Mouse (Mus musculus) ES-Bruce4 (cell line): Measurements from ENCODE around the gene Ccl1. TPM values are rescaled to one million over a fixed set of nuclear protein-coding genes. Genes with fewer than 3 reads are reported as not detected.

Experiments used
- H3K27ac ChIP-seq: 2 replicates; pipeline ENCODE4 v1.5.1; 2012; ENCODE audit warnings: low read length, inconsistent platforms; ENCODE audit not compliant: insufficient read depth
- H3K27me3 ChIP-seq: 2 replicates; pipeline ENCODE4 v1.6.1; 2012; ENCODE audit warnings: mild to moderate bottlenecking, low read length, inconsistent platforms; ENCODE audit not compliant: control insufficient read depth, poor library complexity, insufficient read depth, severe bottlenecking
- H3K36me3 ChIP-seq: 2 replicates; pipeline ENCODE4 v1.6.1; 2012; ENCODE audit warnings: inconsistent platforms, mild to moderate bottlenecking, low read length, moderate library complexity; ENCODE audit not compliant: control insufficient read depth, poor library complexity, insufficient read depth, severe bottlenecking
- H3K4me1 ChIP-seq: one replicate; pipeline ENCODE4 v1.8.1; 2011; ENCODE audit warnings: low read length; ENCODE audit not compliant: control insufficient read depth, insufficient read depth
- H3K4me3 ChIP-seq: 2 replicates; pipeline ENCODE4 v1.5.1; 2011; ENCODE audit warnings: low read depth, mild to moderate bottlenecking, low read length
- H3K9ac ChIP-seq: 2 replicates; pipeline ENCODE4 v1.6.1; 2012; ENCODE audit warnings: low read depth, mild to moderate bottlenecking, inconsistent platforms; ENCODE audit not compliant: poor library complexity, severe bottlenecking
- H3K9me3 ChIP-seq: replicated peaks from 2 replicates; pipeline ENCODE4 v1.6.1; 2012; ENCODE audit warnings: mild to moderate bottlenecking, low read length, inconsistent platforms; ENCODE audit not compliant: control insufficient read depth, poor library complexity, insufficient read depth, severe bottlenecking
- CTCF ChIP-seq: IDR thresholded peaks from one replicate; pipeline ENCODE4 v1.8.1; 2011; ENCODE audit warnings: low read depth, low read length
- EP300 ChIP-seq: IDR thresholded peaks from 2 replicates; pipeline ENCODE4 v1.6.1; 2011; ENCODE audit warnings: low read depth, low read length; ENCODE audit not compliant: insufficient read depth
- POLR2A ChIP-seq: IDR thresholded peaks from one replicate; pipeline ENCODE4 v1.8.1; 2011; ENCODE audit warnings: low read length; ENCODE audit not compliant: insufficient read depth
- polyA plus RNA-seq: library from polyadenylated mRNA; stranded (reverse); fragments of >200 nt; gene quantifications from 2 replicates; pipeline ENCODE4 v1.2.4, GENCODE M21; 2011; ENCODE audit warnings: low read depth; ENCODE audit not compliant: missing spikeins, insufficient read depth, insufficient read length

Ccl1 gene
- polyA plus RNA-seq, 1 experiment = not detected

DNA sequence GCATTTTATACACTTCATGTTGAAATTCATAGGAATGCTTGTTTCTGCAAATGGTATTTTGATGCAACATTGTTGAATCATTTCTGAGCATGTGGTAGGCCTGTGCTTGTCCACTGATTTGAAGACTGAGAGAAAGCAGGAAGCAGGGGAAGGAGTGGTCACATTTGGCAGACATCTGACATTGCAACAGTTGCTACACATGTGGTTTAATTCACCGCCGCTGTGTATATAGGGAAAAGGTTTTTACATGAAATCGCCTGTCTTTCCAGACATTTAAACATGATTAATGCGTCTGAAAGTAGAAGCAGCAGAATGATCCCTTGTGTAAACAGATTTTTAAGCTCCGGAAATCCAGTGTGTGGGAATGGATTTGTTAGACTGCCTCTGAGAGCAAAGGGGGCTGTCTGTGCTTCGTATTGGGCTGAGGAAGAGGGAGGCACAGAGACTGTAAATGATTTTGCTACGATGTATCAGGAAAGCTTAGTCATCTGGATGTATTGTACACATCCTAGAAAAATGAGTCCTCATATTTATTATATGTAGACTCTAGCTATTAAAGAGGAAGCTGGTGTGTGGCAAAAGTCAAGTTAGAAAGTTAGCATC, 165.9 kb downstream of the Ccl1 start:
- TF ChIP-seq CTCF (no peak), POLR2A (no peak), EP300 (no peak)
- no peaks in the 10 kb centered on the region for H3K9me3 ChIP-seq
- no peaks in the 10 kb centered on the region for H3K4me1 ChIP-seq
- H3K9ac ChIP-seq = no peak overlapping the region
- H3K4me3 ChIP-seq = no peak overlapping the region
- no peaks in the 10 kb centered on the region for H3K27me3 ChIP-seq
- H3K36me3 ChIP-seq = no peaks in the 10 kb centered on the region
- H3K27ac ChIP-seq = no peak overlapping the region

DNA sequence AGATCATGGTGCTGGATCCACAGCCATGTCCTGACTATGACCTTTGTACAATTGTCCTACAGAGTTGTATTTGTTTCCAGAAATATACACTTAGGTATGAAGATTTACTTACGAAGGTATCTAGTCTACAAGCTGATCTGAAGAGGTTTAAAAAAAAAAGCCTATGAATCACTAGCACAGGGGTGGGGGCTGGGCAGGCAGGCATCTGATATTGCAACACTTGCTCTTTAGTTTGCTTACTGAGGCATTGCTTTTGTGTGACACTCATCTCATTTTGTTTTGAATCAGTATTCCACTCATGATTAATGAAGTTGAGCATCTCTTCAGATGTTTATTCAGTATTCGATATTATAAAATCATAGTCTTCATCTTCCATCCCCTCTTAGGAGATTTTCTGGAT, 169.3 kb downstream of the Ccl1 start:
- no peak overlapping the region for H3K4me3 ChIP-seq
- no peak for TF ChIP-seq CTCF
- no peak for TF ChIP-seq EP300
- no peak for TF ChIP-seq POLR2A
- H3K9ac ChIP-seq = no peak overlapping the region
- no peaks in the 10 kb centered on the region for H3K4me1 ChIP-seq
- no peak overlapping the region for H3K27ac ChIP-seq
- H3K27me3 ChIP-seq = no peaks in the 10 kb centered on the region
- no peaks in the 10 kb centered on the region for H3K9me3 ChIP-seq
- no peaks in the 10 kb centered on the region for H3K36me3 ChIP-seq

DNA sequence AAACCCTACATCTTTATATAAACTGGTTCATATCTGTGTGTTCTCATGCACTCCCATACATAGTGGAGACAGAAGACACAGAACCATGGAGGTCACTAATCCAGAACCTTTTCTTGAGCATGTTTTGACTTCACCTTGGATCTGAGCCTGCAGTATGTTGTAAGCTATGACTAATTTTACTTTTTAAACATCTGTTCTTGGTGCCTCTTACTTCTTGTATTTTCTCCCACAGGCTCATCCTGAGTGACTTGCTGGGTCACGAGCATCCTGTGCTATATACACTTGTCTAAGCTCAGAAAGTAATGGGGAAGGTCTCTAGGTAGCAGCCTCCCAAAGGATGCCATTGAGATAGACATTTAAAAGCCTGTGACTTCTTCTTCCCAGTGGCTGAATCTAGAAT, 172.5 kb downstream of the Ccl1 start:
- no peak overlapping the region for H3K4me3 ChIP-seq
- H3K9ac ChIP-seq = no peak overlapping the region
- TF ChIP-seq POLR2A = no peak
- no peak for TF ChIP-seq CTCF
- no peak for TF ChIP-seq EP300
- H3K36me3 ChIP-seq = no peaks in the 10 kb centered on the region
- H3K9me3 ChIP-seq = no peaks in the 10 kb centered on the region
- no peaks in the 10 kb centered on the region for H3K4me1 ChIP-seq
- no peak overlapping the region for H3K27ac ChIP-seq
- H3K27me3 ChIP-seq = no peaks in the 10 kb centered on the region

Other genes starting within 250 kb of the Ccl1 start
- gene Ccl11, start 247.9 kb downstream of the Ccl1 start, polyA plus RNA-seq = not detected in 2 replicates
- gene Ccl12, start 203.8 kb downstream of the Ccl1 start, polyA plus RNA-seq = not detected in 2 replicates
- 1.4 TPM in 1 of 2 replicates, not detected in the other for gene Ccl8, start 190.5 kb downstream of the Ccl1 start, polyA plus RNA-seq
- not detected in 2 replicates for gene Tmem132e, start 83.2 kb upstream of the Ccl1 start, polyA plus RNA-seq